Mouse (Mus musculus) ES-Bruce4 (cell line): ENCODE measurements around the gene Hoxc10. TPM values are rescaled to one million over a fixed set of nuclear protein-coding genes. Genes with fewer than 3 reads are reported as not detected.

ENCODE experiments used
- H3K27ac ChIP-seq: 2 replicates; pipeline ENCODE4 v1.5.1; 2012; ENCODE audit warnings: low read length, inconsistent platforms; ENCODE audit not compliant: insufficient read depth
- H3K27me3 ChIP-seq: 2 replicates; pipeline ENCODE4 v1.6.1; 2012; ENCODE audit warnings: mild to moderate bottlenecking, low read length, inconsistent platforms; ENCODE audit not compliant: control insufficient read depth, poor library complexity, insufficient read depth, severe bottlenecking
- H3K36me3 ChIP-seq: 2 replicates; pipeline ENCODE4 v1.6.1; 2012; ENCODE audit warnings: inconsistent platforms, mild to moderate bottlenecking, low read length, moderate library complexity; ENCODE audit not compliant: control insufficient read depth, poor library complexity, insufficient read depth, severe bottlenecking
- H3K4me1 ChIP-seq: one replicate; pipeline ENCODE4 v1.8.1; 2011; ENCODE audit warnings: low read length; ENCODE audit not compliant: control insufficient read depth, insufficient read depth
- H3K4me3 ChIP-seq: 2 replicates; pipeline ENCODE4 v1.5.1; 2011; ENCODE audit warnings: low read depth, mild to moderate bottlenecking, low read length
- H3K9ac ChIP-seq: 2 replicates; pipeline ENCODE4 v1.6.1; 2012; ENCODE audit warnings: low read depth, mild to moderate bottlenecking, inconsistent platforms; ENCODE audit not compliant: poor library complexity, severe bottlenecking
- H3K9me3 ChIP-seq: replicated peaks from 2 replicates; pipeline ENCODE4 v1.6.1; 2012; ENCODE audit warnings: mild to moderate bottlenecking, low read length, inconsistent platforms; ENCODE audit not compliant: control insufficient read depth, poor library complexity, insufficient read depth, severe bottlenecking
- CTCF ChIP-seq: IDR thresholded peaks from one replicate; pipeline ENCODE4 v1.8.1; 2011; ENCODE audit warnings: low read depth, low read length
- EP300 ChIP-seq: IDR thresholded peaks from 2 replicates; pipeline ENCODE4 v1.6.1; 2011; ENCODE audit warnings: low read depth, low read length; ENCODE audit not compliant: insufficient read depth
- POLR2A ChIP-seq: IDR thresholded peaks from one replicate; pipeline ENCODE4 v1.8.1; 2011; ENCODE audit warnings: low read length; ENCODE audit not compliant: insufficient read depth
- polyA plus RNA-seq: library from polyadenylated mRNA; stranded (reverse); fragments of >200 nt; gene quantifications from 2 replicates; pipeline ENCODE4 v1.2.4, GENCODE M21; 2011; ENCODE audit warnings: low read depth; ENCODE audit not compliant: missing spikeins, insufficient read depth, insufficient read length

The Hoxc10 gene
- polyA plus RNA-seq, 1 experiment, result not detected

- Histone ChIP-seq H3K27ac (no peak within 1 kb of the TSS), H3K4me1 (no peaks in the 10 kb centered on the region), H3K4me3 (peak within 1 kb of the TSS; percentile 77), H3K9me3 (no peaks in the 10 kb centered on the region), H3K27me3 (peaks cover 40% of the 10 kb centered on the region), H3K36me3 (no peaks in the 10 kb centered on the region), H3K9ac (peak within 1 kb of the TSS; percentile 93)
- TF ChIP-seq EP300 (no peak), POLR2A (no peak), CTCF (no peak)
These were observed 45.3 kb upstream of the Hoxc10 start, which contains the start of gene Hoxc13 for GRCm38 (mm10) chr15:102921053-102922011. Gene Hoxc13 (plus strand): TSS chr15:102921103.

- H3K36me3 ChIP-seq, result no peaks in the 10 kb centered on the region
- peaks cover 41% of the 10 kb centered on the region for H3K27me3 ChIP-seq
- H3K4me3 ChIP-seq, result peak overlapping the region; percentile 77
- H3K9me3 ChIP-seq, result no peaks in the 10 kb centered on the region
- H3K4me1 ChIP-seq, result no peaks in the 10 kb centered on the region
- TF ChIP-seq CTCF (no peak), EP300 (no peak), POLR2A (no peak)
- no peak overlapping the region for H3K27ac ChIP-seq
- H3K9ac ChIP-seq, result peak overlapping the region; percentile 93
These were observed 44.6 kb upstream of the Hoxc10 start for GRCm38 (mm10) chr15:102922012-102922362.

- Histone ChIP-seq H3K4me1 (peaks cover 2% of the 10 kb centered on the region), H3K36me3 (no peaks in the 10 kb centered on the region), H3K27me3 (peaks cover 43% of the 10 kb centered on the region), H3K9ac (no peak overlapping the region), H3K27ac (no peak overlapping the region), H3K9me3 (no peaks in the 10 kb centered on the region), H3K4me3 (no peak overlapping the region)
- TF ChIP-seq POLR2A (no peak), EP300 (no peak), CTCF (no peak)
These were observed 43.7 kb upstream of the Hoxc10 start for GRCm38 (mm10) chr15:102922636-102923500.

- Histone ChIP-seq H3K9ac (no peak overlapping the region), H3K9me3 (no peaks in the 10 kb centered on the region), H3K4me1 (peaks cover 3% of the 10 kb centered on the region), H3K27ac (no peak overlapping the region), H3K36me3 (no peaks in the 10 kb centered on the region), H3K27me3 (peaks cover 38% of the 10 kb centered on the region), H3K4me3 (0 out of 2 replicates have a peak overlapping the region, but pooled peaks have one; percentile 34)
- TF ChIP-seq EP300 (no peak), CTCF (no peak), POLR2A (no peak)
These were observed 39.5 kb upstream of the Hoxc10 start for GRCm38 (mm10) chr15:102927032-102927645.

- 0 out of 2 replicates have a peak overlapping the region, but pooled peaks have one; percentile 21 for H3K9ac ChIP-seq
- H3K27me3 ChIP-seq, result peaks cover 46% of the 10 kb centered on the region
- no peaks in the 10 kb centered on the region for H3K9me3 ChIP-seq
- TF ChIP-seq POLR2A (no peak), CTCF (no peak), EP300 (peak; percentile 73)
- H3K4me3 ChIP-seq, result peak overlapping the region; percentile 9
- no peak overlapping the region for H3K27ac ChIP-seq
- peaks cover 5% of the 10 kb centered on the region for H3K4me1 ChIP-seq
- H3K36me3 ChIP-seq, result no peaks in the 10 kb centered on the region
These were observed 34.8 kb upstream of the Hoxc10 start for GRCm38 (mm10) chr15:102931706-102932358.
